Mouse (Mus musculus): ENCODE results near the gene Phactr4. TPM values are rescaled to one million over a fixed set of nuclear protein-coding genes. Genes with fewer than 3 reads are reported as not detected.

Phactr4 gene
- polyA plus RNA-seq, 1 experiment from 2014 or later, result 17.4 TPM

GRCm38 (mm10) chr4:132406393-132407189 is 15.7 kb downstream of the Phactr4 start:
- no peaks in the 10 kb centered on the region for H3K27me3 ChIP-seq (replicated peaks)
- H3K4me2 ChIP-seq (replicated peaks), result no peak overlapping the region
- ATAC-seq, result no peak
- H3K9me3 ChIP-seq, result no peaks in the 10 kb centered on the region
- whole genome bisulfite sequencing, result 79% methylated on average over 13 of the region's 13 CpGs
- H3K27ac ChIP-seq, result no peak overlapping the region
- H3K4me1 ChIP-seq (replicated peaks), result no peaks in the 10 kb centered on the region
- H3K9ac ChIP-seq, result no peak overlapping the region
- H3K36me3 ChIP-seq, result no peaks in the 10 kb centered on the region
- H3K4me3 ChIP-seq (replicated peaks), result no peak overlapping the region

GRCm38 (mm10) chr4:132404588-132404987 is 17.7 kb downstream of the Phactr4 start:
- H3K9me3 ChIP-seq, result no peaks in the 10 kb centered on the region
- no peaks in the 10 kb centered on the region for H3K4me1 ChIP-seq (replicated peaks)
- no peak overlapping the region for H3K27ac ChIP-seq
- no peak overlapping the region for H3K4me3 ChIP-seq (replicated peaks)
- H3K4me2 ChIP-seq (replicated peaks), result no peak overlapping the region
- H3K9ac ChIP-seq, result no peak overlapping the region
- no peaks in the 10 kb centered on the region for H3K27me3 ChIP-seq (replicated peaks)
- H3K36me3 ChIP-seq, result no peaks in the 10 kb centered on the region
- ATAC-seq, result no peak
- 72% methylated on average over 5 of the region's 5 CpGs for WGBS

GRCm38 (mm10) chr4:132403063-132403660 is 19.1 kb downstream of the Phactr4 start:
- H3K27ac ChIP-seq, result 0 out of 2 replicates have a peak overlapping the region, but pooled peaks have one; percentile 27
- no peak overlapping the region for H3K4me2 ChIP-seq (replicated peaks)

GRCm38 (mm10) chr4:132401016-132401415 is 21.3 kb downstream of the Phactr4 start:
- 83% methylated on average over 9 of the region's 9 CpGs for WGBS
- no peak for ATAC-seq
- Histone ChIP-seq H3K9me3 (no peaks in the 10 kb centered on the region), H3K4me3 (replicated peaks) (no peak overlapping the region), H3K27ac (no peak overlapping the region), H3K36me3 (no peaks in the 10 kb centered on the region), H3K4me1 (replicated peaks) (peaks cover 8% of the 10 kb centered on the region), H3K4me2 (replicated peaks) (no peak overlapping the region), H3K27me3 (replicated peaks) (no peaks in the 10 kb centered on the region), H3K9ac (no peak overlapping the region)

More at GRCm38 (mm10) chr4:132403063-132403660, 19.1 kb downstream of the Phactr4 start:
- no peak overlapping the region for H3K9ac ChIP-seq
- no peaks in the 10 kb centered on the region for H3K27me3 ChIP-seq (replicated peaks)
- H3K4me1 ChIP-seq (replicated peaks), result peaks cover 4% of the 10 kb centered on the region
- 51% methylated on average over 5 of the region's 5 CpGs for WGBS
- no peaks in the 10 kb centered on the region for H3K36me3 ChIP-seq
- ATAC-seq, result no peak
- no peaks in the 10 kb centered on the region for H3K9me3 ChIP-seq
- H3K4me3 ChIP-seq (replicated peaks), result no peak overlapping the region

- Histone ChIP-seq H3K4me2 (replicated peaks) (no peak overlapping the region), H3K36me3 (no peaks in the 10 kb centered on the region), H3K4me3 (replicated peaks) (no peak overlapping the region), H3K4me1 (replicated peaks) (peaks cover 8% of the 10 kb centered on the region), H3K27ac (no peak overlapping the region), H3K9me3 (no peaks in the 10 kb centered on the region), H3K27me3 (replicated peaks) (no peaks in the 10 kb centered on the region), H3K9ac (no peak overlapping the region)
- no peak for ATAC-seq
- 50% methylated on average over 5 of the region's 5 CpGs for WGBS
These were observed 23.4 kb downstream of the Phactr4 start for GRCm38 (mm10) chr4:132398863-132399262.

GRCm38 (mm10) chr4:132398045-132398774 is 24.1 kb downstream of the Phactr4 start:
- H3K9ac ChIP-seq, result no peak overlapping the region; the same call in 1 of the 2 replicates
- H3K4me2 ChIP-seq (replicated peaks), result peak overlapping the region; percentile 50
- ATAC-seq, result peak; percentile 89
- WGBS, result 25% methylated on average over 11 of the region's 11 CpGs
- H3K9me3 ChIP-seq, result no peaks in the 10 kb centered on the region
- H3K4me1 ChIP-seq (replicated peaks), result peaks cover 8% of the 10 kb centered on the region
- H3K36me3 ChIP-seq, result no peaks in the 10 kb centered on the region
- no peaks in the 10 kb centered on the region for H3K27me3 ChIP-seq (replicated peaks)
- peak overlapping the region; percentile 22 for H3K4me3 ChIP-seq (replicated peaks)
- H3K27ac ChIP-seq, result peak overlapping the region; percentile 27; the same call in 1 of the 2 replicates

GRCm38 (mm10) chr4:132397120-132397519 is 25.2 kb downstream of the Phactr4 start:
- no peaks in the 10 kb centered on the region for H3K9me3 ChIP-seq
- no peaks in the 10 kb centered on the region for H3K36me3 ChIP-seq
- ATAC-seq, result no peak
- H3K27me3 ChIP-seq (replicated peaks), result no peaks in the 10 kb centered on the region
- no peak overlapping the region for H3K9ac ChIP-seq
- no peak overlapping the region for H3K27ac ChIP-seq
- H3K4me2 ChIP-seq (replicated peaks), result no peak overlapping the region
- WGBS, result 80% methylated on average over 3 of the region's 3 CpGs
- peaks cover 8% of the 10 kb centered on the region for H3K4me1 ChIP-seq (replicated peaks)
- no peak overlapping the region for H3K4me3 ChIP-seq (replicated peaks)

GRCm38 (mm10) chr4:132396251-132396650 is 26.0 kb downstream of the Phactr4 start:
- no peak overlapping the region for H3K4me2 ChIP-seq (replicated peaks)
- ATAC-seq, result no peak
- H3K4me1 ChIP-seq (replicated peaks), result peaks cover 8% of the 10 kb centered on the region
- H3K27ac ChIP-seq, result no peak overlapping the region
- H3K4me3 ChIP-seq (replicated peaks), result no peak overlapping the region
- H3K36me3 ChIP-seq, result no peaks in the 10 kb centered on the region
- H3K9me3 ChIP-seq, result no peaks in the 10 kb centered on the region
- H3K9ac ChIP-seq, result no peak overlapping the region
- H3K27me3 ChIP-seq (replicated peaks), result no peaks in the 10 kb centered on the region
- WGBS, result 95% methylated on average over 7 of the region's 7 CpGs

- no peak for ATAC-seq
- Histone ChIP-seq H3K9ac (no peak overlapping the region), H3K9me3 (no peaks in the 10 kb centered on the region), H3K4me1 (replicated peaks) (peaks cover 7% of the 10 kb centered on the region; the same call in 1 of the 2 replicates), H3K4me2 (replicated peaks) (no peak overlapping the region), H3K36me3 (no peaks in the 10 kb centered on the region), H3K27ac (no peak overlapping the region), H3K27me3 (replicated peaks) (no peaks in the 10 kb centered on the region), H3K4me3 (replicated peaks) (no peak overlapping the region)
- WGBS, result 91% methylated on average over 8 of the region's 8 CpGs
These were observed 31.1 kb downstream of the Phactr4 start for GRCm38 (mm10) chr4:132391063-132391740.

- H3K4me1 ChIP-seq (replicated peaks), result peaks cover 9% of the 10 kb centered on the region; the same call in 1 of the 2 replicates
- H3K27me3 ChIP-seq (replicated peaks), result no peaks in the 10 kb centered on the region
- H3K4me3 ChIP-seq (replicated peaks), result no peak overlapping the region
- no peak for ATAC-seq
- H3K36me3 ChIP-seq, result no peaks in the 10 kb centered on the region; the same call in 1 of the 2 replicates
- no peak overlapping the region for H3K27ac ChIP-seq
- H3K9me3 ChIP-seq, result no peaks in the 10 kb centered on the region
- H3K4me2 ChIP-seq (replicated peaks), result no peak overlapping the region
- H3K9ac ChIP-seq, result no peak overlapping the region
- 37% methylated on average over 4 of the region's 4 CpGs for WGBS
These were observed 33.0 kb downstream of the Phactr4 start for GRCm38 (mm10) chr4:132389302-132389701.

- Histone ChIP-seq H3K9me3 (no peaks in the 10 kb centered on the region), H3K4me3 (replicated peaks) (no peak overlapping the region), H3K9ac (no peak overlapping the region), H3K27me3 (replicated peaks) (no peaks in the 10 kb centered on the region), H3K36me3 (no peaks in the 10 kb centered on the region; the same call in 1 of the 2 replicates), H3K4me1 (replicated peaks) (peaks cover 9% of the 10 kb centered on the region; the same call in 1 of the 2 replicates), H3K27ac (no peak overlapping the region), H3K4me2 (replicated peaks) (no peak overlapping the region)
- no peak for ATAC-seq
- WGBS, result 77% methylated on average over 5 of the region's 5 CpGs
These were observed 34.7 kb downstream of the Phactr4 start for GRCm38 (mm10) chr4:132387617-132388016.

- Histone ChIP-seq H3K36me3 (no peaks in the 10 kb centered on the region; the same call in 1 of the 2 replicates), H3K4me1 (replicated peaks) (peaks cover 9% of the 10 kb centered on the region; the same call in 1 of the 2 replicates), H3K27ac (no peak overlapping the region), H3K27me3 (replicated peaks) (no peaks in the 10 kb centered on the region), H3K4me3 (replicated peaks) (no peak overlapping the region), H3K9ac (no peak overlapping the region), H3K4me2 (replicated peaks) (no peak overlapping the region), H3K9me3 (no peaks in the 10 kb centered on the region)
- ATAC-seq, result no peak
- 85% methylated on average over 7 of the region's 7 CpGs for WGBS
These were observed 35.4 kb downstream of the Phactr4 start for GRCm38 (mm10) chr4:132386846-132387245.

Measured in intestine, embryonic 15.5 days (tissue).